Mouse (Mus musculus): ENCODE measurements around the gene Ttc41.

DNA sequence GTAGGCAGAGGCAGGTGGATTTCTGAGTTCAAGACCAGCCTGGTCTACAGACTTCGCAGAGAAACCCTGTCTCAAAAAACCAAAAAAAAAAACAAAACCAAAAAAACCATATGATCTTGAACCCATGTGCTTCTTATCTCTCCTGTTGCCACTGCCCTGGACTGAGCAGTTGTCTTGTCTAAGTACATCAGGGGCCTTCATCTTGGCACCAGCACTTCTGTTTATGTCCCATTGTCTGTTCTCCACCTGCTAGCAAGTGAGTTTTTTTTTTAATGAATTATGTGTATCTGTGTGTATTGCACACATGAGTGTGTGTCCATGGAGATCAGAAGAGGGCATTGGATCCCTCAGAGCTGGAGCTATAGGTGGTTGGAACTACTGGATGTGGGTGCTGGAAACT, 101.8 kb downstream of the Ttc41 start:
- TF ChIP-seq CTCF (IDR thresholded peaks at IDR 0.05; ENCODE audit: control insufficient read depth, insufficient read depth, insufficient replicate concordance, low read depth, low read length) (no peak), POLR2A (IDR thresholded peaks at IDR 0.05; ENCODE audit: control insufficient read depth, low read depth, low read length) (no peak)
